Mouse (Mus musculus): ENCODE data around the gene H2-Eb1.

DNA sequence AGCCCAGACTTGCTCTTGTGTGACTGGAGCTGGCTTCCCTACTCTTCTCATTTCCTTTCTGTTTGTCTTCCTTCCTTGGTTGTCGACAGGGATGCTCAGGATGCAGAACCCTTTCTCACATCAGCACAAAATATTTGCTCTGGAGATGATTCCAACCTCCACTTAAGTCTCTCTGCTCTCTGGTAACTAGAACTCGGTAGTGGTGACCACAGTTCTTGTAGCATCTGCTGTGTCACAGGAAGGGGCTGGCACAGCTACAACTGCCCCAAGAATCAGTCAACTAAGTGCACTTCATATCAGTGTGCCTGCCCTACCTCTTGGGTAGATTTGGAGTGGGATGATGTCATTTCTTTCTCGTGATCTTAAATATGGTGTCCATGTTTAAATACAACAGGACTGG, 40.4 kb downstream of the H2-Eb1 start:
- TF ChIP-seq POLR2A (IDR thresholded peaks at IDR 0.05; ENCODE audit: low read depth, low read length) (no peak), CTCF (IDR thresholded peaks at IDR 0.05; ENCODE audit: extremely low read depth, insufficient read length, insufficient replicate concordance, low read depth, low read length) (no peak)
